Mouse (Mus musculus) embryonic facial prominence, embryonic 14.5 days (tissue): ENCODE measurements around the gene Xpo1. TPM values are rescaled to one million over a fixed set of nuclear protein-coding genes. Genes with fewer than 3 reads are reported as not detected.

ENCODE experiments used
- ATAC-seq: fragments of 200-750 bp; cut with Nextera tagmentation; 2 replicates; pipeline ENCODE4 v1.8.0; 2017; ENCODE audit warnings: low read depth, moderate number of reproducible peaks, moderate TSS enrichment
- DNase-seq: peaks from one replicate; pipeline ENCODE4 v3.0.0-alpha.2; 2015; ENCODE audit warnings: low spot score
- H3K27ac ChIP-seq: fragments of 300-500 bp; sonication (generic); replicated peaks from 2 replicates; pipeline ENCODE4 v1.5.1; 2014; ENCODE audit warnings: low read depth, mild to moderate bottlenecking, low read length, moderate library complexity
- H3K27me3 ChIP-seq: fragments of 300-500 bp; sonication (generic); replicated peaks from 2 replicates; pipeline ENCODE4 v1.6.1; 2014; ENCODE audit warnings: low read length; ENCODE audit not compliant: control insufficient read depth, insufficient read depth
- H3K36me3 ChIP-seq: fragments of 300-500 bp; sonication (generic); 2 replicates; pipeline ENCODE4 v1.6.1; 2014; ENCODE audit warnings: low read length, mixed read lengths; ENCODE audit not compliant: control insufficient read depth, insufficient read depth
- H3K4me1 ChIP-seq: fragments of 300-500 bp; sonication (generic); 2 replicates; pipeline ENCODE4 v1.6.1; 2014; ENCODE audit warnings: antibody characterized with exemption, low read length; ENCODE audit not compliant: control insufficient read depth, insufficient read depth
- H3K4me2 ChIP-seq: fragments of 300-500 bp; sonication (generic); 2 replicates; pipeline ENCODE4 v1.6.1; 2014; ENCODE audit warnings: low read depth, mild to moderate bottlenecking, low read length, moderate library complexity, mixed read lengths
- H3K4me3 ChIP-seq: fragments of 300-500 bp; sonication (generic); 2 replicates; pipeline ENCODE4 v1.5.1; 2014; ENCODE audit warnings: low read depth, mild to moderate bottlenecking, low read length
- H3K9ac ChIP-seq: fragments of 300-500 bp; sonication (generic); 2 replicates; pipeline ENCODE4 v1.6.1; 2014; ENCODE audit warnings: low read depth, mild to moderate bottlenecking, low read length, moderate library complexity, mixed read lengths
- H3K9me3 ChIP-seq: fragments of 300-500 bp; sonication (generic); 2 replicates; pipeline ENCODE4 v1.6.1; 2016; ENCODE audit warnings: low read length; ENCODE audit not compliant: control insufficient read depth
- WGBS: fragments of 180-500 bp; shearing (Covaris S2); extraction: QIAGEN DNeasy Blood & Tissue Kit; methylation state at CpG from one replicate; pipeline ENCODE4 v1.1.7; 2014; 5-methylcytosine and 5-hydroxymethylcytosine counted together
- polyA plus RNA-seq: library from polyadenylated mRNA; unstranded; fragments of >200 nt; fragmentation: Nextera tagmentation; extraction: Ambion mirVana; gene quantifications from 2 replicates; pipeline ENCODE4 v1.2.1, GENCODE M21; 2014

Gene Xpo1
- polyA plus RNA-seq, 1 experiment from 2014 or later, result 102 TPM

DNA sequence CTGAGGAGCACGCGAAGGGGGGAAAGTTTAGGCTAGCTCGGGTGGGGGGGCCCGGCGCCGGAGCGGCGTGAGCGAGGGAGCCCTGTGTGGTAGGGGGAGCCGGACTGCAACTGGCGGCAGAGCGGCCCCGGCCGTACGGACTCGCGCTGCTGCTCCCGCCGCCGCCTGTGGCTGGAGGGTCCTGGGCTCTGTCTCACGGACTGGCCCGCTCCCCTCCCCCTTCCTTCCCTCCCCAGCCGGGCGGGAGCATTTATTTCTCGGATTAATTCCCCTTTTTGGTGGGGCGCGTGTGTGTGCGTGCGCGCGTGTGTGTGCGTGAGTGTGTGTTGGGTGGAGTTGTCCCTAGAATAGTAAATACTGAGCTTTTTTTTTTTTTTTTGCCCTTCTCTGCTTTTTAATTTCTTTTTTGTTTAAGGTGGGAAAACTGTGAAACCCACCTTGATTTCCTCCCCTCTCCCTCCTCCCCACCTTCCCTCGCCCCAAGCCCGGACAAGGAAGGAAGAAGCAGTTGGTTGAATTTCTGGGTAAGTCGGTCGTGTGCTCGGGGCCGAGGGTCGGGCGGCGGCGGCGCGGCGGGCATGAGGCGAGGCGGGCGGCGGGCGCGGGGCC lies 457 bp downstream of the Xpo1 start:
- WGBS, result 0% methylated on average over 21 of the region's 51 CpGs
- Histone ChIP-seq H3K27ac (peak overlapping the region; percentile 100), H3K9me3 (no peaks in the 10 kb centered on the region), H3K36me3 (peaks cover 4% of the 10 kb centered on the region; the same call in 1 of the 2 replicates), H3K4me2 (peak overlapping the region; percentile 93), H3K27me3 (no peaks in the 10 kb centered on the region), H3K9ac (peak overlapping the region; percentile 100), H3K4me1 (peaks cover 16% of the 10 kb centered on the region; the same call in 1 of the 2 replicates), H3K4me3 (peak overlapping the region; percentile 99)
- ATAC-seq, result peak; percentile 15
- no peak for DNase-seq

GRCm38 (mm10) chr11:23256803-23257704 lies 1.2 kb downstream of the Xpo1 start:
- Histone ChIP-seq H3K4me3 (peak overlapping the region; percentile 99), H3K9ac (peak overlapping the region; percentile 100), H3K4me2 (peak overlapping the region; percentile 93), H3K9me3 (no peaks in the 10 kb centered on the region), H3K27me3 (no peaks in the 10 kb centered on the region), H3K27ac (peak overlapping the region; percentile 100), H3K36me3 (peaks cover 10% of the 10 kb centered on the region), H3K4me1 (peaks cover 16% of the 10 kb centered on the region; the same call in 1 of the 2 replicates)
- peak; percentile 92 for DNase-seq
- no peak for ATAC-seq
- under 1% methylated on average over 48 of the region's 48 CpGs for whole genome bisulfite sequencing

DNA sequence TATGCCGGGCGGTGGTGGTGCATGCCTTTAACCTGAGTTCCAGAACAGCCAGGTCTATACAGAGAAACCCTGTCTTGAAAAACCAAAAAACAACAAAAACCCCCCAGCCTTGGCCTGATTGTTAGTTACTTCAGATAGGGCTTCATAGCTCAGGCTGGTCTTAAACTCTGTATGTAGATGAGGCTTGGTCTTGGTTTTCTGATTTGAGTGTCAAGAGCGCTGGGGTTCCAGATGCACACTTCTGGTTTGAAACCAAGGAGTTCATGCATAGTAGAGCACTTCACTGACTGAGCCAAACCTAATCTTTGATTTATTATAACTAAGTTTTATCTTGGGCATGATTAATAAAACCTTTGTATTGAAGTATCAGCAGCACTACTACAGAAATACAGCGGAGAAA lies 3.2 kb downstream of the Xpo1 start:
- H3K36me3 ChIP-seq, result peaks cover 28% of the 10 kb centered on the region
- 93% methylated on average over 4 of the region's 4 CpGs for WGBS
- H3K9ac ChIP-seq, result no peak overlapping the region
- H3K4me1 ChIP-seq, result peaks cover 16% of the 10 kb centered on the region; the same call in 1 of the 2 replicates
- DNase-seq (no peak), ATAC-seq (no peak)
- peak overlapping the region; percentile 93 for H3K4me2 ChIP-seq
- H3K27ac ChIP-seq, result no peak overlapping the region
- peak overlapping the region; percentile 6; the same call in 1 of the 2 replicates for H3K4me3 ChIP-seq
- H3K9me3 ChIP-seq, result no peaks in the 10 kb centered on the region
- H3K27me3 ChIP-seq, result no peaks in the 10 kb centered on the region

GRCm38 (mm10) chr11:23259481-23259880 lies 3.6 kb downstream of the Xpo1 start:
- no peaks in the 10 kb centered on the region for H3K27me3 ChIP-seq
- ATAC-seq (no peak), DNase-seq (no peak)
- H3K36me3 ChIP-seq, result peaks cover 32% of the 10 kb centered on the region
- peaks cover 16% of the 10 kb centered on the region; the same call in 1 of the 2 replicates for H3K4me1 ChIP-seq
- 67% methylated on average over 1 of the region's 1 CpGs for whole genome bisulfite sequencing
- H3K9ac ChIP-seq, result no peak overlapping the region
- H3K9me3 ChIP-seq, result no peaks in the 10 kb centered on the region
- H3K27ac ChIP-seq, result no peak overlapping the region
- no peak overlapping the region for H3K4me2 ChIP-seq
- no peak overlapping the region for H3K4me3 ChIP-seq

DNA sequence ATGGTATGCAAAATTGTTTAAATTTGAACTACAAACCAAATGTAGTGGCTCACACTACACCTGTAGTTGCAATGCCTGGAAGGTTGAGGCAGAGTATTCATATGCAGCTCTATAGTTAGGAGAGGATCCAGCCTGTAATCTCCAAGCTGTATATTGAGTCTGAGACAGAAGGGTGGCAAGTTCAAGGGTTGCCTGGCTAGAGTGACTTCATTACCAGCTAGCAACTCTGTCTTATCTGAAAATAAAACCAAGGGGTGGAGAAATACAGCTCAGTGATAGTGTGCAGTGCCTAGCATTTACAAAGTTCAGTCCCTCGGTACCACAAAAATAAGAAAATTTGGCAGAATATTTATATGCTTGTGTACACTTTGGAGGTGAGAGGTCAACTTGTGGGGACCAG lies 4.3 kb downstream of the Xpo1 start:
- ATAC-seq (no peak), DNase-seq (no peak)
- WGBS, result 96% methylated on average over 1 of the region's 1 CpGs

DNA sequence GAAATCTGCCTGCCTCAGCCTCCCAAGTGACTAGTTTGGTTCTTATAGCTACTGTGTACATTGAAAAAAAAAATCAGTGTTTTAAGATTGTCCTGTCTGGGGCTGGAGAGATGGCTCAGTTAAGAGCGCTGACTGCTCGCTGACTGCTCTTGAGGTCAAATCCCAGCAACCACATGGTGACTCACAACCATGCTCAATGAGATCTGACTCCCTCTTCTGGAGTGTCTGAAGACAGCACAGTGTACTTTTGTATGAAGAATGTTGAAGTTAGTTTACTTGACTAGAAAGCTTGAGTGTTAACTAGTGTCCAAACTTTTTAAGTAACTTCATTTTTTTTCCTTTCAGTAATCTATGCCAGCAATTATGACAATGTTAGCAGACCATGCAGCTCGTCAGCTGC lies 5.6 kb downstream of the Xpo1 start:
- Histone ChIP-seq H3K9me3 (no peaks in the 10 kb centered on the region), H3K4me1 (peaks cover 16% of the 10 kb centered on the region; the same call in 1 of the 2 replicates), H3K27me3 (no peaks in the 10 kb centered on the region), H3K4me2 (no peak overlapping the region), H3K9ac (no peak overlapping the region), H3K4me3 (no peak overlapping the region), H3K27ac (no peak overlapping the region), H3K36me3 (peaks cover 52% of the 10 kb centered on the region)
- no peak for DNase-seq
- ATAC-seq, result no peak
- 82% methylated on average over 3 of the region's 3 CpGs for WGBS

More for the DNA sequence above, 4.3 kb downstream of the Xpo1 start:
- no peak overlapping the region for H3K9ac ChIP-seq
- peaks cover 39% of the 10 kb centered on the region for H3K36me3 ChIP-seq
- H3K9me3 ChIP-seq, result no peaks in the 10 kb centered on the region
- H3K27me3 ChIP-seq, result no peaks in the 10 kb centered on the region
- H3K4me3 ChIP-seq, result no peak overlapping the region
- peaks cover 16% of the 10 kb centered on the region; the same call in 1 of the 2 replicates for H3K4me1 ChIP-seq
- no peak overlapping the region for H3K4me2 ChIP-seq
- no peak overlapping the region for H3K27ac ChIP-seq

GRCm38 (mm10) chr11:23264949-23265348 lies 9.1 kb downstream of the Xpo1 start:
- no peak overlapping the region for H3K4me2 ChIP-seq
- ATAC-seq (no peak), DNase-seq (no peak)
- no peak overlapping the region for H3K9ac ChIP-seq
- peaks cover 75% of the 10 kb centered on the region for H3K36me3 ChIP-seq
- H3K4me1 ChIP-seq, result 0 out of 2 replicates have a peak, but pooled peaks cover 4% of the 10 kb centered on the region
- H3K9me3 ChIP-seq, result no peaks in the 10 kb centered on the region
- no peak overlapping the region for H3K27ac ChIP-seq
- H3K27me3 ChIP-seq, result no peaks in the 10 kb centered on the region
- no peak overlapping the region for H3K4me3 ChIP-seq

- no peak for ATAC-seq
- Histone ChIP-seq H3K4me1 (no peaks in the 10 kb centered on the region), H3K36me3 (peaks cover 85% of the 10 kb centered on the region), H3K27ac (no peak overlapping the region), H3K4me3 (no peak overlapping the region), H3K4me2 (no peak overlapping the region), H3K9ac (no peak overlapping the region), H3K27me3 (no peaks in the 10 kb centered on the region), H3K9me3 (no peaks in the 10 kb centered on the region)
- peak; percentile 75 for DNase-seq
- WGBS, result 76% methylated on average over 4 of the region's 4 CpGs
Measured at GRCm38 (mm10) chr11:23271770-23272724, 16.2 kb downstream of the Xpo1 start.
